Mouse (Mus musculus) heart, postnatal 0 days (tissue): ENCODE data around the gene Tmem63a.
"Not testable (repeated sequence)": the region's sequence is repeated elsewhere in the genome, so short reads cannot be mapped to it uniquely, and the experiment has no call there.

Experiments used
- CTCF ChIP-seq: IDR thresholded peaks from 2 replicates; pipeline ENCODE4 v1.5.1; 2016; ENCODE audit warnings: antibody characterized with exemption, control low read depth, low read depth
- EP300 ChIP-seq: IDR thresholded peaks from 2 replicates; pipeline ENCODE4 v1.6.1; 2016; ENCODE audit warnings: antibody characterized with exemption, low read depth

- TF ChIP-seq CTCF, result 0 out of 2 replicates have a peak, but pooled peaks have one; percentile 2
- TF ChIP-seq EP300, result not testable (repeated sequence)
These were observed 3.4 kb upstream of the Tmem63a start for GRCm38 (mm10) chr1:180938781-180939180.
